Mouse (Mus musculus): ENCODE measurements around the gene Shank2. TPM values are rescaled to one million over a fixed set of nuclear protein-coding genes. Genes with fewer than 3 reads are reported as not detected.

Gene Shank2
- polyA plus RNA-seq, 1 experiment = 2.4 TPM

- H3K4me1 ChIP-seq (ENCODE audit: control insufficient read depth, insufficient read depth, insufficient read length, low read length) = no peaks in the 10 kb centered on the region
- H3K36me3 ChIP-seq (ENCODE audit: control insufficient read depth, insufficient read depth, low read length) = no peaks in the 10 kb centered on the region
- H3K4me3 ChIP-seq (ENCODE audit: low read depth, low read length) = no peak overlapping the region
- 75% methylated on average over 7 of the region's 7 CpGs for WGBS
- no peak overlapping the region for H3K27ac ChIP-seq (ENCODE audit: insufficient read depth, low read depth, low read length)
- no peaks in the 10 kb centered on the region for H3K27me3 ChIP-seq (ENCODE audit: control insufficient read depth, insufficient read depth, low read length)
- no peak for TF ChIP-seq CTCF (IDR thresholded peaks at IDR 0.05; ENCODE audit: extremely low read depth, insufficient read length, insufficient replicate concordance, low read depth, low read length)
- no peak for TF ChIP-seq POLR2A (IDR thresholded peaks at IDR 0.05; ENCODE audit: low read depth, low read length)
These were observed 289.8 kb downstream of the Shank2 start for GRCm38 (mm10) chr7:144291478-144291877.

GRCm38 (mm10) chr7:144293611-144294010 is 291.9 kb downstream of the Shank2 start:
- Histone ChIP-seq H3K4me3 (ENCODE audit: low read depth, low read length) (no peak overlapping the region), H3K4me1 (ENCODE audit: control insufficient read depth, insufficient read depth, insufficient read length, low read length) (no peaks in the 10 kb centered on the region), H3K27ac (ENCODE audit: insufficient read depth, low read depth, low read length) (no peak overlapping the region), H3K27me3 (ENCODE audit: control insufficient read depth, insufficient read depth, low read length) (no peaks in the 10 kb centered on the region), H3K36me3 (ENCODE audit: control insufficient read depth, insufficient read depth, low read length) (no peaks in the 10 kb centered on the region)
- 94% methylated on average over 3 of the region's 3 CpGs for WGBS
- TF ChIP-seq CTCF (IDR thresholded peaks at IDR 0.05; ENCODE audit: extremely low read depth, insufficient read length, insufficient replicate concordance, low read depth, low read length) = no peak
- TF ChIP-seq POLR2A (IDR thresholded peaks at IDR 0.05; ENCODE audit: low read depth, low read length) = no peak

GRCm38 (mm10) chr7:144294239-144295200 is 292.8 kb downstream of the Shank2 start:
- Histone ChIP-seq H3K27me3 (ENCODE audit: control insufficient read depth, insufficient read depth, low read length) (no peaks in the 10 kb centered on the region), H3K4me3 (ENCODE audit: low read depth, low read length) (no peak overlapping the region), H3K4me1 (ENCODE audit: control insufficient read depth, insufficient read depth, insufficient read length, low read length) (no peaks in the 10 kb centered on the region), H3K36me3 (ENCODE audit: control insufficient read depth, insufficient read depth, low read length) (no peaks in the 10 kb centered on the region), H3K27ac (ENCODE audit: insufficient read depth, low read depth, low read length) (no peak overlapping the region)
- 57% methylated on average over 13 of the region's 13 CpGs for WGBS
- TF ChIP-seq POLR2A (IDR thresholded peaks at IDR 0.05; ENCODE audit: low read depth, low read length) = no peak
- TF ChIP-seq CTCF (IDR thresholded peaks at IDR 0.05; ENCODE audit: extremely low read depth, insufficient read length, insufficient replicate concordance, low read depth, low read length) = no peak

DNA sequence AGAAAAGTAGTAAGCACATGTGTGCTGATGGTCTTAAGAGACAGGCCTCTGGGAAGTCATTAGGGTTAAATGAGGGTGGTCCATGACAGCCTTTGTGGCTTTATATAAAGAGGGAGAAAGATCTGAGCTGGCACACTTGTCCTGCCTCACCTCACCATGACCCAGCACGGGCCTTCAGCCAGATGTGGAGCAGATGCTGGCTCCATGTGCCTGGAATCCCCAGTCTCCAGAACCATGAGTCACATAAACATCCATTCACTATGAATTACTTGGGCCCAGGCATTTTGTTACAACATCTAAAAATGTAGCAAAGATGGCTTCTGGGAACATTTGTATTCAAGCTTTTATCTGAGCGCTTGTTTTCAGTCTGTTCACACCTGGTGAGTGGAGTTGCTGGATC is 297.6 kb downstream of the Shank2 start:
- Histone ChIP-seq H3K27me3 (ENCODE audit: control insufficient read depth, insufficient read depth, low read length) (no peaks in the 10 kb centered on the region), H3K36me3 (ENCODE audit: control insufficient read depth, insufficient read depth, low read length) (no peaks in the 10 kb centered on the region), H3K27ac (ENCODE audit: insufficient read depth, low read depth, low read length) (no peak overlapping the region), H3K4me3 (ENCODE audit: low read depth, low read length) (no peak overlapping the region), H3K4me1 (ENCODE audit: control insufficient read depth, insufficient read depth, insufficient read length, low read length) (no peaks in the 10 kb centered on the region)
- no peak for TF ChIP-seq POLR2A (IDR thresholded peaks at IDR 0.05; ENCODE audit: low read depth, low read length)
- no peak for TF ChIP-seq CTCF (IDR thresholded peaks at IDR 0.05; ENCODE audit: extremely low read depth, insufficient read length, insufficient replicate concordance, low read depth, low read length)
- 84% methylated on average over 2 of the region's 2 CpGs for WGBS

- TF ChIP-seq POLR2A (IDR thresholded peaks at IDR 0.05; ENCODE audit: low read depth, low read length) (no peak), CTCF (IDR thresholded peaks at IDR 0.05; ENCODE audit: extremely low read depth, insufficient read length, insufficient replicate concordance, low read depth, low read length) (no peak)
- WGBS = 84% methylated on average over 4 of the region's 4 CpGs
- Histone ChIP-seq H3K27ac (ENCODE audit: insufficient read depth, low read depth, low read length) (no peak overlapping the region), H3K4me3 (ENCODE audit: low read depth, low read length) (no peak overlapping the region), H3K4me1 (ENCODE audit: control insufficient read depth, insufficient read depth, insufficient read length, low read length) (no peaks in the 10 kb centered on the region), H3K36me3 (ENCODE audit: control insufficient read depth, insufficient read depth, low read length) (no peaks in the 10 kb centered on the region), H3K27me3 (ENCODE audit: control insufficient read depth, insufficient read depth, low read length) (no peaks in the 10 kb centered on the region)
These were observed 299.9 kb downstream of the Shank2 start for GRCm38 (mm10) chr7:144301646-144302045.

DNA sequence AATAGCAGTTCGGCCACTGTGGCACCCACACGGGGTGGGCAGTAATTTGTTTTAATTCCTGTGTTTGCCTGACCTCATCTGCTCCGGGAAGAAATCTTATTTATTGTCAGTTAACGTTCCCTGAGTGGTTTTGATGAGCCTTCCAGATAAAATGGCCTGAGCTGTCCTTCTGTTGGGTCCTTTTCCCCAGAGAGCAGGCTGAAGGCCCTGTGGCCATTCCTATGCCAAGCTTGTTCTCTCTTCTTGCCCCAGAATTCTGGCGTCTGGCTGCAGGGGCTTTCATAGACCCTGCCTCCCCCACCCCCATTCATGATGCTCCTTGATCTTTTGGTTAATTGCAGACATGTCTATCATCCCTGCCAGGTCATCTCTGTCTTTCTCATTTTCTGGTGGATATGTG is 300.8 kb downstream of the Shank2 start:
- no peaks in the 10 kb centered on the region for H3K27me3 ChIP-seq (ENCODE audit: control insufficient read depth, insufficient read depth, low read length)
- WGBS = 64% methylated on average over 5 of the region's 5 CpGs
- TF ChIP-seq CTCF (IDR thresholded peaks at IDR 0.05; ENCODE audit: extremely low read depth, insufficient read length, insufficient replicate concordance, low read depth, low read length) = no peak
- TF ChIP-seq POLR2A (IDR thresholded peaks at IDR 0.05; ENCODE audit: low read depth, low read length) = no peak
- no peak overlapping the region for H3K4me3 ChIP-seq (ENCODE audit: low read depth, low read length)
- no peaks in the 10 kb centered on the region for H3K4me1 ChIP-seq (ENCODE audit: control insufficient read depth, insufficient read depth, insufficient read length, low read length)
- no peak overlapping the region for H3K27ac ChIP-seq (ENCODE audit: insufficient read depth, low read depth, low read length)
- no peaks in the 10 kb centered on the region for H3K36me3 ChIP-seq (ENCODE audit: control insufficient read depth, insufficient read depth, low read length)

- no peaks in the 10 kb centered on the region for H3K27me3 ChIP-seq (ENCODE audit: control insufficient read depth, insufficient read depth, low read length)
- TF ChIP-seq POLR2A (IDR thresholded peaks at IDR 0.05; ENCODE audit: low read depth, low read length) (no peak), CTCF (IDR thresholded peaks at IDR 0.05; ENCODE audit: extremely low read depth, insufficient read length, insufficient replicate concordance, low read depth, low read length) (no peak)
- no peaks in the 10 kb centered on the region for H3K36me3 ChIP-seq (ENCODE audit: control insufficient read depth, insufficient read depth, low read length)
- no peak overlapping the region for H3K4me3 ChIP-seq (ENCODE audit: low read depth, low read length)
- no peaks in the 10 kb centered on the region for H3K4me1 ChIP-seq (ENCODE audit: control insufficient read depth, insufficient read depth, insufficient read length, low read length)
- 91% methylated on average over 10 of the region's 10 CpGs for WGBS
- H3K27ac ChIP-seq (ENCODE audit: insufficient read depth, low read depth, low read length) = no peak overlapping the region
These were observed 306.2 kb downstream of the Shank2 start for GRCm38 (mm10) chr7:144307853-144308409.

Measured in small intestine, adult 2 months (tissue).